Mouse (Mus musculus): Measurements from ENCODE around the gene Psg26.

GRCm38 (mm10) chr7:18533420-18533819 is 49.4 kb upstream of the Psg26 start:
- TF ChIP-seq CTCF (conservative IDR thresholded peaks at IDR 0.05 in 1 of 2, IDR thresholded peaks at IDR 0.05 in 1 of 2; ENCODE audit: low read depth in 2 of 2, low read length in 2 of 2): no peak
- no peak for TF ChIP-seq HCFC1 (IDR thresholded peaks at IDR 0.05; ENCODE audit: low read depth, low read length)
- no peak for TF ChIP-seq POLR2A (IDR thresholded peaks at IDR 0.05; ENCODE audit: low read depth, low read length)
- no peak for TF ChIP-seq ZC3H11A (IDR thresholded peaks at IDR 0.05; ENCODE audit: low read depth, low read length)
- no peak for TF ChIP-seq UBTF (IDR thresholded peaks at IDR 0.05; ENCODE audit: low read depth, low read length)
- TF ChIP-seq EP300 (IDR thresholded peaks at IDR 0.05; ENCODE audit: low read length): no peak
- TF ChIP-seq POLR2AphosphoS2 (IDR thresholded peaks at IDR 0.05; ENCODE audit: low read depth, low read length): no peak
- no peak for TF ChIP-seq USF1 (IDR thresholded peaks at IDR 0.05; ENCODE audit: low read depth, low read length)
- no peak for TF ChIP-seq CHD1 (IDR thresholded peaks at IDR 0.05; ENCODE audit: low read depth, low read length)
- TF ChIP-seq SMC3 (IDR thresholded peaks at IDR 0.05; ENCODE audit: low read depth, low read length): no peak
- TF ChIP-seq BHLHE40 (IDR thresholded peaks at IDR 0.05; ENCODE audit: low read depth, low read length): no peak
